Mouse (Mus musculus) kidney, adult 2 months (tissue): ENCODE measurements at regions not wholly inside any gene's neighbourhood (a gene's known extent, or its start where the extent isn't known, plus 50 kb on each side); places are given as distances from the start of the nearest gene placed in this dataset.

ENCODE experiments used
- CTCF ChIP-seq: fragments of 200-500 bp; conservative IDR thresholded peaks from 2 replicates; pipeline ENCODE4 v1.5.1; 2011; ENCODE audit warnings: low read depth, mild to moderate bottlenecking, control low read depth, low read length, moderate library complexity, mixed read lengths; ENCODE audit not compliant: insufficient read depth, insufficient read length
- POLR2A ChIP-seq: fragments of 200-500 bp; IDR thresholded peaks from one replicate; pipeline ENCODE4 v1.6.1; 2011; ENCODE audit warnings: low read depth, low read length, control low read depth

DNA sequence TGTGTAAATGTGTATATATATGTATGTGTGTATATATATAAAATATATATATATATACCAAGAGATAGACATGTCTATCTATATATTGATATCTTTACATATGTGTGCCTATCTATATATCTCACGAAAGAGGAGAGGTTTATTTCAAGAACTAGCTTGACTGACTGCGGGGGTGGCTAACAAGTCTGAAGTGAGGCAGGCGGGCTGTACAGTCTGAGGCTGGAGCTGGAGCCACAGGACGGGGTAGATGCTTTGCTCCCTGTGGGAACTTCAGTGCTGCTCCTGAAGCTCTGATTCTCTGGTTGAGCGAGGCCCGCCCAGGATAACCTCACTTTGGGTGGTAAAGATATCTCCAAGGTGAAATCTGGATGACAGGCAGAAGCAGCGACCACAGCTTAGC is 213.4 kb upstream of the Serp2 start:
- TF ChIP-seq CTCF = no peak
- TF ChIP-seq POLR2A = no peak
